Mouse (Mus musculus) MEL (cell line): ENCODE measurements around the gene Cnih3. TPM values are rescaled to one million over a fixed set of nuclear protein-coding genes. Genes with fewer than 3 reads are reported as not detected.

ENCODE experiments used
- DNase-seq: peaks from one replicate; pipeline ENCODE4 v3.0.0; 2011; ENCODE audit warnings: low read depth, low spot score
- H3K27ac ChIP-seq: 2 replicates; pipeline ENCODE4 v1.5.1; 2012; ENCODE audit warnings: low read depth, mild to moderate bottlenecking, control low read depth, low read length, moderate library complexity; ENCODE audit not compliant: control insufficient read depth
- H3K27me3 ChIP-seq, 2 experiments: fragments of 150-350 bp in 1 of 2; sonication (generic) in 1 of 2; 2 replicates each; pipeline ENCODE4 v1.6.1; 2012; ENCODE audit warnings: low read length in 2 of 2, mild to moderate bottlenecking in 2 of 2, improper control_type of control experiment in 1 of 2, moderate library complexity in 1 of 2; ENCODE audit not compliant: insufficient read depth in 2 of 2, control insufficient read depth in 1 of 2
- H3K36me3 ChIP-seq, 2 experiments: 2 replicates each; pipeline ENCODE4 v1.6.1; 2012 to 2014; ENCODE audit warnings: low read length in 2 of 2, improper control_type of control experiment in 1 of 2, inconsistent platforms in 1 of 2, mild to moderate bottlenecking in 1 of 2; ENCODE audit not compliant: insufficient read depth in 2 of 2, control insufficient read depth in 1 of 2
- H3K4me1 ChIP-seq, 2 experiments: fragments of 150-350 bp in 1 of 2; sonication (generic) in 1 of 2; 2 replicates each; pipeline ENCODE4 v1.6.1; 2012; ENCODE audit warnings: low read length in 2 of 2, improper control_type of control experiment in 1 of 2, mild to moderate bottlenecking in 1 of 2; ENCODE audit not compliant: insufficient read depth in 2 of 2, control insufficient read depth in 1 of 2
- H3K4me3 ChIP-seq, 2 experiments: fragments of 150-350 bp in 1 of 2; sonication (generic) in 1 of 2; 2 replicates each; pipeline ENCODE4 v1.5.1; 2012; ENCODE audit warnings: low read depth in 2 of 2, low read length in 2 of 2, mild to moderate bottlenecking in 2 of 2, moderate library complexity in 2 of 2, control low read depth in 1 of 2, improper control_type of control experiment in 1 of 2; ENCODE audit not compliant: control insufficient read depth in 1 of 2, insufficient read depth in 1 of 2
- H3K79me2 ChIP-seq: 2 replicates; pipeline ENCODE4 v1.6.1; 2012; ENCODE audit warnings: mild to moderate bottlenecking, low read length, moderate library complexity; ENCODE audit not compliant: control insufficient read depth, poor library complexity, insufficient read depth
- H3K9ac ChIP-seq: 2 replicates; pipeline ENCODE4 v1.6.1; 2012; ENCODE audit warnings: low read depth, mild to moderate bottlenecking, control low read depth, low read length, moderate library complexity; ENCODE audit not compliant: control insufficient read depth, poor library complexity, severe bottlenecking
- H3K9me3 ChIP-seq: fragments of 150-350 bp; sonication (generic); replicated peaks from 2 replicates; pipeline ENCODE4 v1.6.1; 2012; ENCODE audit warnings: mild to moderate bottlenecking, low read length, improper control_type of control experiment, moderate library complexity; ENCODE audit not compliant: insufficient read depth
- CHD1 ChIP-seq: IDR thresholded peaks from 2 replicates; pipeline ENCODE4 v1.6.1; 2012; ENCODE audit warnings: low read depth, mild to moderate bottlenecking, inconsistent platforms, low read length, improper control_type of control experiment
- CTCF ChIP-seq, 3 experiments: IDR thresholded peaks in 2 of 3; conservative IDR thresholded peaks in 1 of 3; 2 replicates each; pipeline ENCODE4 v1.5.1; 2011 to 2012; ENCODE audit warnings: low read length in 3 of 3, low read depth in 2 of 3, mild to moderate bottlenecking in 2 of 3, improper control_type of control experiment in 1 of 3, inconsistent platforms in 1 of 3, mixed read lengths in 1 of 3, moderate library complexity in 1 of 3; ENCODE audit not compliant: control insufficient read depth in 1 of 3, insufficient read depth in 1 of 3, poor library complexity in 1 of 3, severe bottlenecking in 1 of 3
- E2F4 ChIP-seq: IDR thresholded peaks from 2 replicates; pipeline ENCODE4 v1.6.1; 2011; ENCODE audit warnings: low read depth, low read length, improper control_type of control experiment, borderline replicate concordance
- EP300 ChIP-seq, 2 experiments: IDR thresholded peaks; 2 replicates each; pipeline ENCODE4 v1.6.1; 2011; ENCODE audit warnings: improper control_type of control experiment in 2 of 2, low read length in 2 of 2, low read depth in 1 of 2, mild to moderate bottlenecking in 1 of 2
- ETS1 ChIP-seq: IDR thresholded peaks from 2 replicates; pipeline ENCODE4 v1.6.1; 2012; ENCODE audit warnings: low read depth, mild to moderate bottlenecking, inconsistent platforms, low read length, improper control_type of control experiment, moderate library complexity
- GATA1 ChIP-seq: IDR thresholded peaks from 2 replicates; pipeline ENCODE4 v1.6.1; 2011; ENCODE audit warnings: low read depth, low read length, improper control_type of control experiment
- JUND ChIP-seq: IDR thresholded peaks from 2 replicates; pipeline ENCODE4 v1.6.1; 2011; ENCODE audit warnings: low read depth, mild to moderate bottlenecking, improper control_type of control experiment, low read length
- KAT2A ChIP-seq: conservative IDR thresholded peaks from 2 replicates; pipeline ENCODE4 v1.6.1; 2012; ENCODE audit warnings: low read depth, low read length, improper control_type of control experiment, inconsistent platforms
- MAX ChIP-seq: IDR thresholded peaks from 2 replicates; pipeline ENCODE4 v1.6.1; 2011; ENCODE audit warnings: low read length, improper control_type of control experiment
- MXI1 ChIP-seq: IDR thresholded peaks from 2 replicates; pipeline ENCODE4 v1.6.1; 2011; ENCODE audit warnings: mild to moderate bottlenecking, low read depth, low read length, improper control_type of control experiment
- MYB ChIP-seq: IDR thresholded peaks from 2 replicates; pipeline ENCODE4 v1.6.1; 2011; ENCODE audit warnings: mild to moderate bottlenecking, low read depth, low read length, improper control_type of control experiment
- NELFE ChIP-seq: IDR thresholded peaks from 2 replicates; pipeline ENCODE4 v1.6.1; 2011; ENCODE audit warnings: low read depth, low read length, improper control_type of control experiment
- NRF1 ChIP-seq: IDR thresholded peaks from 2 replicates; pipeline ENCODE4 v1.6.1; 2014; ENCODE audit warnings: low read depth, mild to moderate bottlenecking, inconsistent platforms, low read length, improper control_type of control experiment, moderate library complexity; ENCODE audit not compliant: poor library complexity, insufficient read depth, severe bottlenecking
- POLR2A ChIP-seq, 2 experiments: IDR thresholded peaks; 2 replicates each; pipeline ENCODE4 v1.6.1; 2011 to 2012; ENCODE audit warnings: low read length in 2 of 2, mild to moderate bottlenecking in 2 of 2, control low read depth in 1 of 2, improper control_type of control experiment in 1 of 2, low read depth in 1 of 2, moderate library complexity in 1 of 2; ENCODE audit not compliant: control insufficient read depth in 1 of 2, insufficient read depth in 1 of 2, poor library complexity in 1 of 2
- POLR2AphosphoS2 ChIP-seq: IDR thresholded peaks from 2 replicates; pipeline ENCODE4 v1.6.1; 2011; ENCODE audit warnings: low read length, improper control_type of control experiment
- POLR2AphosphoS5 ChIP-seq: IDR thresholded peaks from 2 replicates; pipeline ENCODE4 v1.6.1; 2012; ENCODE audit warnings: low read depth, borderline replicate concordance, mild to moderate bottlenecking, inconsistent platforms, low read length, moderate library complexity, mixed read lengths
- RAD21 ChIP-seq: IDR thresholded peaks from 2 replicates; pipeline ENCODE4 v1.6.1; 2011; ENCODE audit warnings: mild to moderate bottlenecking, low read depth, low read length, improper control_type of control experiment
- TAL1 ChIP-seq: IDR thresholded peaks from 2 replicates; pipeline ENCODE4 v1.6.1; 2012; ENCODE audit warnings: mild to moderate bottlenecking, inconsistent platforms, low read length, moderate library complexity, mixed read lengths
- TBP ChIP-seq: IDR thresholded peaks from 2 replicates; pipeline ENCODE4 v1.8.0; 2011; ENCODE audit warnings: low read depth, low read length, improper control_type of control experiment
- TCF12 ChIP-seq: IDR thresholded peaks from 2 replicates; pipeline ENCODE4 v1.6.1; 2014; ENCODE audit warnings: low read depth, mild to moderate bottlenecking, inconsistent platforms, low read length, improper control_type of control experiment, moderate library complexity
- UBTF ChIP-seq: IDR thresholded peaks from 2 replicates; pipeline ENCODE4 v1.6.1; 2012; ENCODE audit warnings: low read depth, mild to moderate bottlenecking, inconsistent platforms, low read length, improper control_type of control experiment, moderate library complexity, borderline replicate concordance; ENCODE audit not compliant: insufficient read depth
- USF1 ChIP-seq: IDR thresholded peaks from 2 replicates; pipeline ENCODE4 v1.6.1; 2014; ENCODE audit warnings: low read depth, mild to moderate bottlenecking, inconsistent platforms, low read length, improper control_type of control experiment, moderate library complexity
- USF2 ChIP-seq, 2 experiments: IDR thresholded peaks; 2 replicates each; pipeline ENCODE4 v1.6.1; 2011 to 2012; ENCODE audit warnings: improper control_type of control experiment in 2 of 2, low read length in 2 of 2, borderline replicate concordance in 1 of 2, inconsistent platforms in 1 of 2, low read depth in 1 of 2, mild to moderate bottlenecking in 1 of 2; ENCODE audit not compliant: insufficient read depth in 1 of 2
- ZC3H11A ChIP-seq: IDR thresholded peaks from 2 replicates; pipeline ENCODE4 v1.6.1; 2012; ENCODE audit warnings: low read depth, mild to moderate bottlenecking, inconsistent platforms, low read length, improper control_type of control experiment
- ZKSCAN1 ChIP-seq: IDR thresholded peaks from 2 replicates; pipeline ENCODE4 v1.6.1; 2012; ENCODE audit warnings: low read depth, mild to moderate bottlenecking, inconsistent platforms, low read length, improper control_type of control experiment, moderate library complexity
- ZMIZ1 ChIP-seq: IDR thresholded peaks from 2 replicates; pipeline ENCODE4 v1.6.1; 2012; ENCODE audit warnings: low read depth, mild to moderate bottlenecking, inconsistent platforms, low read length, improper control_type of control experiment, moderate library complexity
- ZNF384 ChIP-seq: IDR thresholded peaks from 2 replicates; pipeline ENCODE4 v1.6.1; 2012; ENCODE audit warnings: low read depth, mild to moderate bottlenecking, inconsistent platforms, low read length, improper control_type of control experiment
- polyA plus RNA-seq, 2 experiments: library from polyadenylated mRNA; stranded (reverse) in 1 of 2; unstranded in 1 of 2; fragments of >175 nt in 1 of 2; fragments of >200 nt in 1 of 2; gene quantifications; 2 replicates each; pipeline versions ENCODE4 v1.2.1 to v1.2.4; 2012; ENCODE audit warnings: low replicate concordance in 2 of 2, low read depth in 1 of 2; ENCODE audit not compliant: insufficient read length in 2 of 2, insufficient read depth in 1 of 2, missing spikeins in 1 of 2
- total RNA-seq: library from RNA; depleted of rRNA; stranded (reverse); fragments of 300-350 nt; gene quantifications from 2 replicates; pipeline ENCODE4 v1.2.3, GENCODE M21; 2012

Gene Cnih3
- total and polyA plus RNA-seq, 3 experiments = not detected

DNA sequence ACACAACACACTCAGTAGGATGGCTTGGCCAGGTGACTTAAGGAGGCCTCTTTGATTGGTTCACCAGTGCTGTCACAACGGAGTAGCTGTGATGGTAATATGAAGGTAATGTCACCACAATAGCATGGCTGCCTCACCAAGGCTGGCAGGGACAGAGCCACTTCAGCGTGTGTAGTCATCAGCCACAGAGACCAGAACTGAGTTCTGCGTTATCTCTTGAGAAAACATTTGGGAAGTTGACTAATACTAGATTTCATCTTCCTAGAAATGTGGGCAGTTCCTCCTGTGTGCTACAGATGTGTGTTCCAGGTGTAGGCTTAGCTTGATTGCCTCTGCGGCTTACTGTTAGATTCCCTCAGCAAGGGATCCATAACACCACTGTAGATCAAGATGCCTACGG is 41.7 kb upstream of the Cnih3 start:
- Histone ChIP-seq H3K4me1 (peaks cover 0 to 4% of the 10 kb centered on the region in 2 experiments; a peak in 1 of 4 replicates), H3K9ac (no peak overlapping the region), H3K36me3 (peaks cover 0 to 8% of the 10 kb centered on the region in 2 experiments; a peak in 2 of 4 replicates), H3K79me2 (no peaks in the 10 kb centered on the region), H3K4me3 (no peak overlapping the region), H3K9me3 (no peaks in the 10 kb centered on the region), H3K27me3 (no peaks in the 10 kb centered on the region; a peak in 2 of 4 replicates), H3K27ac (no peak overlapping the region)
- peak; percentile 36 for DNase-seq
- TF ChIP-seq TCF12 (peak; percentile 72; the same call in 1 of the 2 replicates), CTCF (IDR thresholded peaks at IDR 0.05 in 2 of 3, conservative IDR thresholded peaks at IDR 0.05 in 1 of 3; ENCODE audit: control insufficient read depth in 1 of 3, insufficient read depth in 1 of 3, low read depth in 2 of 3, low read length in 3 of 3, poor library complexity in 1 of 3, severe bottlenecking in 1 of 3) (no peak), POLR2AphosphoS5 (no peak), JUND (no peak), GATA1 (peak; percentile 55), TAL1 (peak; percentile 35; the same call in 1 of the 2 replicates), ZKSCAN1 (no peak), POLR2A (IDR thresholded peaks at IDR 0.05; ENCODE audit: control insufficient read depth in 1 of 2, insufficient read depth in 1 of 2, low read depth in 1 of 2, low read length in 2 of 2, poor library complexity in 1 of 2) (no peak), CHD1 (no peak), EP300 (IDR thresholded peaks at IDR 0.05; ENCODE audit: low read depth in 1 of 2, low read length in 2 of 2) (peak; percentile 39 to 60; a peak in 2 of 4 replicates), NRF1 (no peak), ETS1 (peak; percentile 32; the same call in 1 of the 2 replicates), RAD21 (no peak)

DNA sequence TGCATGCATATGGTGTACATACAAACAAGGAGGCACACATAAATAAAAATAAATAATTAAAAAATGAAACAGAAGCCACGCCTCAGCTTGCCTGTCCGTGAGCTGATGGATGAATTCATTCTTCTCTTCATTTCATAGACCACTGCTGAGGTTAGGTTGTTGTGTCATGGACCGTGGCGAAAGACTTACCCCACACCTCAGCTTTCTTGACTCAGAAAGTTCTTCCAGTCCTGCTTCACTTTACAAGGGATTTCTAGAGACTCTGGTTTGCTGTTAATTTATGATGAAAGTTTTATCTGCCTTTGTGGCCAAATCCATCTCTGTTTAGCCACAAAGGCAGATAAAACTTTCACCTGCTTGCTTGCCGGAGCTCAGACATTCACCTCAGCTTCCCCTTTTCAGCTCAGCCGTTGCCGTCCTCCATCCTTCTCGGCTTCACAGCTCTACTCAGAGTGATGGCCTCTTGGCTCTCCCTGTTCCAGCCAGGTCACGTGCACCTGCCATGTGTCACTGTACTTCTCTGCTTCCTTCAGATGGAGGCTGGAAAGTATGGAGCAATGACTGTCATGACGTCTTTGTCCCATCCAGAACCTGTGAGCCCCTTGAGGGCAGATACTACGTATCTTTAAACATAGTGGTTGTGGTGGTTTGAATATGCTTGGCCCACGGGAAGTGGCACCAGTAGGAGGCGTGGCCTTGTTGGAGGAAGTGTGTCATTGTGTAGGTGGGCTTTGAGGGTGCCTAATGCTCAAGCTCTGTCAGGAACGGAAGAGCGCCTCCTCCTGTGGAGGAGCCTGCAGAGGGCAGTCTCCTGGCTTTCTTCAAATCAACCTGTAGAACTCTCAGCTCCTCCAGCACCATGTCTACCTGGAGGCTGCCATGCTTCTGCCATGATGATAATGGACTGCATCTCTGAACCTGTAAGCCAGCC is 40.0 kb upstream of the Cnih3 start:
- Histone ChIP-seq H3K27ac (no peak overlapping the region), H3K79me2 (no peaks in the 10 kb centered on the region), H3K27me3 (no peaks in the 10 kb centered on the region; a peak in 2 of 4 replicates), H3K9ac (no peak overlapping the region), H3K36me3 (peaks cover 0 to 8% of the 10 kb centered on the region in 2 experiments; a peak in 2 of 4 replicates), H3K4me3 (no peak overlapping the region), H3K9me3 (no peaks in the 10 kb centered on the region), H3K4me1 (peaks cover 0 to 16% of the 10 kb centered on the region in 2 experiments; a peak in 3 of 4 replicates)
- peak; percentile 81 for DNase-seq
- TF ChIP-seq JUND (no peak), NELFE (no peak), ZKSCAN1 (no peak), ZNF384 (no peak), MYB (peak; percentile 80), USF1 (peak; percentile 85), USF2 (IDR thresholded peaks at IDR 0.05; ENCODE audit: borderline replicate concordance in 1 of 2, insufficient read depth in 1 of 2, low read depth in 1 of 2, low read length in 2 of 2) (0 out of 4 replicates have a peak, but pooled peaks of 1 of the 2 experiments have one; percentile 46), NRF1 (no peak), GATA1 (peak; percentile 87), POLR2AphosphoS2 (no peak), CHD1 (no peak), RAD21 (no peak), ZMIZ1 (no peak), UBTF (no peak), TAL1 (peak; percentile 37; the same call in 1 of the 2 replicates), EP300 (IDR thresholded peaks at IDR 0.05; ENCODE audit: low read depth in 1 of 2, low read length in 2 of 2) (peak; percentile 88 to 90), E2F4 (no peak), MXI1 (peak; percentile 30; the same call in 1 of the 2 replicates), TBP (no peak), ZC3H11A (no peak), KAT2A (no peak), MAX (peak; percentile 79)
